Mouse (Mus musculus) neural tube, embryonic 11.5 days (tissue): ENCODE results near the gene Gm11027. TPM values are rescaled to one million over a fixed set of nuclear protein-coding genes. Genes with fewer than 3 reads are reported as not detected.

Experiments
- ATAC-seq: fragments of 200-750 bp; cut with Nextera tagmentation; 2 replicates; pipeline ENCODE4 v1.8.0; 2017; ENCODE audit warnings: moderate number of reproducible peaks, mild to moderate bottlenecking, moderate TSS enrichment, moderate library complexity; ENCODE audit not compliant: insufficient read depth, low FRiP score, low TSS enrichment
- DNase-seq: peaks from one replicate; pipeline ENCODE4 v3.0.0-alpha.2; 2015; ENCODE audit warnings: low spot score
- H3K27ac ChIP-seq: fragments of 300-500 bp; sonication (generic); 2 replicates; pipeline ENCODE4 v1.5.1; 2014; ENCODE audit warnings: low read depth, mild to moderate bottlenecking, low read length
- H3K27me3 ChIP-seq: fragments of 300-500 bp; sonication (generic); 2 replicates; pipeline ENCODE4 v1.6.1; 2014; ENCODE audit warnings: mild to moderate bottlenecking, low read length, mixed read lengths; ENCODE audit not compliant: control insufficient read depth, insufficient read depth
- H3K36me3 ChIP-seq: fragments of 300-500 bp; sonication (generic); 2 replicates; pipeline ENCODE4 v1.6.1; 2014; ENCODE audit warnings: mild to moderate bottlenecking, low read length, moderate library complexity, mixed read lengths; ENCODE audit not compliant: control insufficient read depth, insufficient read depth
- H3K4me1 ChIP-seq: fragments of 300-500 bp; sonication (generic); 2 replicates; pipeline ENCODE4 v1.6.1; 2014; ENCODE audit warnings: low read length, mixed read lengths; ENCODE audit not compliant: control insufficient read depth, insufficient read depth
- H3K4me2 ChIP-seq: fragments of 300-500 bp; sonication (generic); 2 replicates; pipeline ENCODE4 v1.6.1; 2014; ENCODE audit warnings: low read depth, mild to moderate bottlenecking, moderate library complexity
- H3K4me3 ChIP-seq: fragments of 300-500 bp; sonication (generic); 2 replicates; pipeline ENCODE4 v1.5.1; 2014; ENCODE audit warnings: low read depth, low read length
- H3K9ac ChIP-seq: fragments of 300-500 bp; sonication (generic); 2 replicates; pipeline ENCODE4 v1.6.1; 2014; ENCODE audit warnings: mild to moderate bottlenecking, low read length
- H3K9me3 ChIP-seq: fragments of 300-500 bp; sonication (generic); 2 replicates; pipeline ENCODE4 v1.6.1; 2016; ENCODE audit warnings: low read length; ENCODE audit not compliant: control insufficient read depth
- WGBS: fragments of 180-500 bp; shearing (Covaris S2); extraction: QIAGEN DNeasy Blood & Tissue Kit; methylation state at CpG from one replicate; pipeline ENCODE4 v1.1.7; 2014; 5-methylcytosine and 5-hydroxymethylcytosine counted together
- polyA plus RNA-seq: library from polyadenylated mRNA; unstranded; fragments of >200 nt; fragmentation: Nextera tagmentation; extraction: Ambion mirVana; gene quantifications from 2 replicates; pipeline ENCODE4 v1.2.1, GENCODE M21; 2014

Gm11027 gene
- polyA plus RNA-seq, 1 experiment from 2014 or later = not detected

GRCm38 (mm10) chr12:116271071-116271470 is 4.1 kb upstream of the Gm11027 start:
- Histone ChIP-seq H3K4me1 (no peaks in the 10 kb centered on the region), H3K27me3 (no peaks in the 10 kb centered on the region), H3K4me2 (no peak overlapping the region), H3K27ac (no peak overlapping the region), H3K36me3 (no peaks in the 10 kb centered on the region), H3K9me3 (no peaks in the 10 kb centered on the region), H3K4me3 (no peak overlapping the region), H3K9ac (no peak overlapping the region)
- 96% methylated on average over 2 of the region's 2 CpGs for WGBS
- ATAC-seq = no peak
- no peak for DNase-seq

- no peak for ATAC-seq
- Histone ChIP-seq H3K36me3 (no peaks in the 10 kb centered on the region), H3K4me3 (no peak overlapping the region), H3K9ac (no peak overlapping the region), H3K27me3 (no peaks in the 10 kb centered on the region), H3K9me3 (no peaks in the 10 kb centered on the region), H3K4me2 (no peak overlapping the region), H3K27ac (no peak overlapping the region), H3K4me1 (no peaks in the 10 kb centered on the region)
- no peak for DNase-seq
- WGBS = 68% methylated on average over 1 of the region's 1 CpGs
These were observed 1.5 kb upstream of the Gm11027 start for GRCm38 (mm10) chr12:116273733-116274132.

GRCm38 (mm10) chr12:116275631-116276030 is 445 bp downstream of the Gm11027 start:
- 90% methylated on average over 4 of the region's 4 CpGs for WGBS
- Histone ChIP-seq H3K9me3 (no peaks in the 10 kb centered on the region), H3K9ac (no peak overlapping the region), H3K4me1 (no peaks in the 10 kb centered on the region), H3K36me3 (no peaks in the 10 kb centered on the region), H3K27me3 (no peaks in the 10 kb centered on the region), H3K4me3 (no peak overlapping the region), H3K4me2 (no peak overlapping the region), H3K27ac (no peak overlapping the region)
- no peak for DNase-seq
- ATAC-seq = no peak

GRCm38 (mm10) chr12:116276961-116277360 is 1.8 kb downstream of the Gm11027 start:
- Histone ChIP-seq H3K27ac (no peak overlapping the region), H3K9me3 (no peaks in the 10 kb centered on the region), H3K4me1 (no peaks in the 10 kb centered on the region), H3K27me3 (no peaks in the 10 kb centered on the region), H3K36me3 (no peaks in the 10 kb centered on the region), H3K9ac (no peak overlapping the region), H3K4me2 (no peak overlapping the region), H3K4me3 (no peak overlapping the region)
- DNase-seq (no peak), ATAC-seq (no peak)
- WGBS = 79% methylated on average over 2 of the region's 2 CpGs

- Histone ChIP-seq H3K4me2 (no peak overlapping the region), H3K36me3 (no peaks in the 10 kb centered on the region), H3K4me3 (no peak overlapping the region), H3K27me3 (no peaks in the 10 kb centered on the region), H3K4me1 (no peaks in the 10 kb centered on the region), H3K27ac (no peak overlapping the region), H3K9me3 (no peaks in the 10 kb centered on the region), H3K9ac (no peak overlapping the region)
- ATAC-seq (no peak), DNase-seq (no peak)
- WGBS = 88% methylated on average over 1 of the region's 1 CpGs
These were observed 3.4 kb downstream of the Gm11027 start for GRCm38 (mm10) chr12:116278541-116278940.

- Histone ChIP-seq H3K9ac (no peak overlapping the region), H3K4me3 (no peak overlapping the region), H3K4me2 (no peak overlapping the region), H3K27me3 (no peaks in the 10 kb centered on the region), H3K36me3 (no peaks in the 10 kb centered on the region), H3K9me3 (no peaks in the 10 kb centered on the region), H3K27ac (no peak overlapping the region), H3K4me1 (no peaks in the 10 kb centered on the region)
- ATAC-seq = no peak
- WGBS = 95% methylated on average over 2 of the region's 2 CpGs
- no peak for DNase-seq
These were observed 4.0 kb downstream of the Gm11027 start for GRCm38 (mm10) chr12:116279181-116279580.

GRCm38 (mm10) chr12:116280149-116280652 is 5.0 kb downstream of the Gm11027 start:
- Histone ChIP-seq H3K4me2 (peak overlapping the region; percentile 94), H3K4me3 (peak overlapping the region; percentile 88), H3K36me3 (no peaks in the 10 kb centered on the region), H3K27me3 (no peaks in the 10 kb centered on the region), H3K9me3 (no peaks in the 10 kb centered on the region), H3K27ac (peak overlapping the region; percentile 96), H3K4me1 (no peaks in the 10 kb centered on the region), H3K9ac (peak overlapping the region; percentile 92)
- WGBS = 5% methylated on average over 7 of the region's 7 CpGs
- ATAC-seq (no peak), DNase-seq (no peak)

- Histone ChIP-seq H3K4me1 (no peaks in the 10 kb centered on the region), H3K9ac (peak within 1 kb of the TSS; percentile 92), H3K27ac (peak within 1 kb of the TSS; percentile 96), H3K27me3 (no peaks in the 10 kb centered on the region), H3K36me3 (no peaks in the 10 kb centered on the region), H3K9me3 (no peaks in the 10 kb centered on the region), H3K4me3 (peak within 1 kb of the TSS; percentile 88), H3K4me2 (peak within 1 kb of the TSS; percentile 94)
- ATAC-seq (peak; percentile 98), DNase-seq (peak; percentile 99)
- WGBS = under 1% methylated on average over 63 of the region's 68 CpGs
These were observed 5.6 kb downstream of the Gm11027 start, which contains the start of gene Esyt2 for GRCm38 (mm10) chr12:116280653-116281364. Esyt2 (plus strand) TSS chr12:116281196.
